Mouse (Mus musculus) stomach, postnatal 0 days (tissue): Measurements from ENCODE around the gene Bcl2a1d.
"Not testable (repeated sequence)": the region's sequence is repeated elsewhere in the genome, so short reads cannot be mapped to it uniquely, and the experiment has no call there.

Experiments used
- CTCF ChIP-seq: IDR thresholded peaks from 2 replicates; pipeline ENCODE4 v1.5.1; 2016; ENCODE audit warnings: antibody characterized with exemption, low read depth, mild to moderate bottlenecking, moderate library complexity
- EP300 ChIP-seq: optimal IDR thresholded peaks from 2 replicates; pipeline ENCODE3; 2016; ENCODE audit warnings: antibody characterized with exemption

DNA sequence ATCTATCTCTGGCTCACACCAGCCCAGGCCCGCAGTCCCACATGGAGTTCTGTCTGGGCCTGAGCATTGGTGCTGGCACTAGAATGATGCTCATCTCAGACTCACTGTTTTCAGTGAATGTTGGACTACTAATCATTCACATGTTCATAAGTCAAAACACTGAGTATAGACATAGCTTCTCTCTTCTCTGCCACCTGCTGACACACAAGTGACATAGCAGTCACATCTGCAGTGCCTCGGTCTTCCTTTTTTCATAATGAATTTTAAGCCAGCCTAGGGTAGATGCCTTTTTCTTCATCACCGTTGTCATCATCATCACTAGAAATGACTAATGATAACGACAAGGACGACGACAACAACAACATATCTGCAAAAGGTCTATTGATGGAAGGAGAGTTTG, 38.5 kb upstream of the Bcl2a1d start:
- not testable (repeated sequence) for TF ChIP-seq CTCF, EP300
